Mouse (Mus musculus) ES-E14 (cell line): ENCODE data around the gene Pias4. TPM values are rescaled to one million over a fixed set of nuclear protein-coding genes. Genes with fewer than 3 reads are reported as not detected.
"Not testable (repeated sequence)": the region's sequence is repeated elsewhere in the genome, so short reads cannot be mapped to it uniquely, and the experiment has no call there.

Experiments used
- DNase-seq: peaks from one replicate; pipeline ENCODE4 v3.0.0-alpha.2; 2013; ENCODE audit warnings: low read depth, low spot score
- H3K27ac ChIP-seq: 2 replicates; pipeline ENCODE4 v1.5.1; 2012; ENCODE audit warnings: low read depth, mild to moderate bottlenecking, low read length, moderate library complexity, mixed read lengths; ENCODE audit not compliant: poor library complexity, insufficient read depth, severe bottlenecking
- H3K36me3 ChIP-seq: 2 replicates; pipeline ENCODE4 v1.6.1; 2012; ENCODE audit warnings: mild to moderate bottlenecking, low read length, moderate library complexity, mixed read lengths; ENCODE audit not compliant: control insufficient read depth, poor library complexity, insufficient read depth, severe bottlenecking
- H3K4me1 ChIP-seq, 2 experiments: fragments of 150-350 bp in 1 of 2; sonication (generic) in 1 of 2; 2 replicates each; pipeline ENCODE4 v1.6.1; 2012; ENCODE audit warnings: low read length in 2 of 2, mild to moderate bottlenecking in 1 of 2, mixed read lengths in 1 of 2; ENCODE audit not compliant: control insufficient read depth in 2 of 2, insufficient read depth in 2 of 2, poor library complexity in 1 of 2
- H3K4me3 ChIP-seq, 2 experiments: fragments of 150-350 bp in 1 of 2; sonication (generic) in 1 of 2; 2 replicates each; pipeline ENCODE4 v1.5.1; 2012; ENCODE audit warnings: low read length in 2 of 2, low read depth in 1 of 2, mild to moderate bottlenecking in 1 of 2, mixed read lengths in 1 of 2; ENCODE audit not compliant: insufficient read depth in 1 of 2, poor library complexity in 1 of 2, severe bottlenecking in 1 of 2
- H3K9ac ChIP-seq: 2 replicates; pipeline ENCODE4 v1.6.1; 2012; ENCODE audit warnings: low read depth, mild to moderate bottlenecking, low read length, mixed read lengths; ENCODE audit not compliant: poor library complexity, insufficient read depth, severe bottlenecking
- H3K9me3 ChIP-seq: fragments of 150-350 bp; sonication (generic); 2 replicates; pipeline ENCODE4 v1.6.1; 2012; ENCODE audit warnings: low read depth, mild to moderate bottlenecking, low read length; ENCODE audit not compliant: control insufficient read depth, insufficient read depth
- CHD2 ChIP-seq: IDR thresholded peaks from 2 replicates; pipeline ENCODE4 v1.6.1; 2014; ENCODE audit warnings: mild to moderate bottlenecking, low read depth, low read length, inconsistent platforms
- HCFC1 ChIP-seq: IDR thresholded peaks from 2 replicates; pipeline ENCODE4 v1.6.1; 2012; ENCODE audit warnings: low read length, inconsistent platforms, borderline replicate concordance; ENCODE audit not compliant: insufficient read depth
- MAFK ChIP-seq: IDR thresholded peaks from 2 replicates; pipeline ENCODE4 v1.6.1; 2014; ENCODE audit warnings: mild to moderate bottlenecking, low read depth, low read length, inconsistent platforms; ENCODE audit not compliant: insufficient read depth
- ZC3H11A ChIP-seq: IDR thresholded peaks from 2 replicates; pipeline ENCODE4 v1.6.1; 2012; ENCODE audit warnings: low read depth, mild to moderate bottlenecking, inconsistent platforms, low read length, borderline replicate concordance
- ZNF384 ChIP-seq: IDR thresholded peaks from 2 replicates; pipeline ENCODE4 v1.6.1; 2012; ENCODE audit warnings: low read depth, low read length, inconsistent platforms
- in situ Hi-C, 2 experiments: fragments of 600-800 bp; cut with MboI; formaldehyde crosslinking; loops; one replicate each; pipeline ENCODE4 v1.15.1; 2025; ENCODE audit warnings: low sequenced_read_pairs in 2 of 2, inconsistent platforms in 1 of 2; ENCODE audit not compliant: unreplicated experiment in 2 of 2
- total RNA-seq: library from RNA; depleted of rRNA; stranded (reverse); fragments of 300-350 nt; gene quantifications from 2 replicates; pipeline ENCODE4 v1.2.3, GENCODE M21; 2012

Gene Pias4
- total RNA-seq, 1 experiment: 37.8 TPM

DNA sequence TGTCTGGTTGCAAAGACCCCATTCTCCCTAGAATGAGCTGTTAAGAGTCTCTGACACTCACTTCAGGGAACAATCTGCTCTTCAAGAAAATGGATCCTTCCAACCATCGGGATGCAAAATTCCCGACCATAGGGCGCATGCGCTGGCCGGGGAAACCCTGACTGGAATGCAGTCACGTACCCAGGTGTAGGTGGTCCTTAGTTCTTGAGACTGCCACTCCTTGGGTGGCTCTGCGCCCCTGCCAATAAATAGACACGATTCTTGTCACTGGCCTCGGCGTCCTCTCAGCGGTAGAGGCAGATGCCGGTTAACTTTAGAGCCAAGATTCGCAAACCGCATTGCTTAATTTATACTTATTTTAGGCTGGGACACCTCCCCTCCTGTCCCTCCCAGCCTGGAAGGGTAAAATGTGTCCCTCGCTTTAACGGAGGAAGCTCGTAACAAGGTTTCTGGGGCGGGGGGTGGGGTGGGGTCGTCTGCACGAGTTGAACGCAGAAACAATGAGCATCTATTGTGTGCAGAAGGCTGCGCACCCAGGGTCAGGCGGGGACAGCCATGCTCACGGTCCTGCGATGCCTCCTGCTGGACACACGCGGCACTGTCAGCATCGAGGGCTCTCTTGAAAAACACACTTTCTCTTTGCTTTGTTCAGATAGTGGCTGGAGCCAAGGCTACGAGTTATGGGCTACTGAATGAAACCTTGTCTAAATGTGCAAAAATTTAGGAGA lies 7.1 kb upstream of the Pias4 start:
- Histone ChIP-seq H3K9ac (peak overlapping the region; percentile 72), H3K36me3 (peaks cover 31% of the 10 kb centered on the region), H3K4me1 (peaks cover under 1 to 8% of the 10 kb centered on the region in 2 experiments; a peak in 2 of 4 replicates), H3K9me3 (no peaks in the 10 kb centered on the region), H3K27ac (peak overlapping the region; percentile 87), H3K4me3 (peak overlapping the region; percentile 63 to 65)
- peak; percentile 83 for DNase-seq
- TF ChIP-seq ZC3H11A (no peak), HCFC1 (peak; percentile 14; the same call in 1 of the 2 replicates), MAFK (0 out of 2 replicates have a peak, but pooled peaks have one; percentile 7)
- in situ Hi-C loops: no loop called here

DNA sequence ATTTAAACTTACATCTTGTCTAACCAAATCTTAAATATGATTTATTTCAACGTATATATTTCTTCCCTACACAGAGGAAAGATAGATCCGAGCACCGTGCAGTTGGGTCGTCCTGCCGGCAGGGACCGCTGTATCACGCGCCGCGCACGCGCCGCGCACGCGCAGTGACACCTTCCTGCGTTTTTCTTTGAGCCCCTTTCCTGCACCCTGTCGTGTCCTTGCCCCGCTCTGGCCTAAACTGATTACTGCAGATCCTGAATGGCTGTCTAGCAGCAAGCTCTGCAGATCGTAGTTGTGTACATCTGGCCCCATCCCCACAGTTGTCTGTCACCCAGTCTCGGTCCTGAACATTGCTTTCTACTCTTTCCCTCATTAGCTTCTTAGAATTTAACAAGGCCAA lies 5.4 kb upstream of the Pias4 start:
- Histone ChIP-seq H3K36me3 (peaks cover 14% of the 10 kb centered on the region), H3K9ac (peak overlapping the region; percentile 49; the same call in 1 of the 2 replicates), H3K9me3 (no peaks in the 10 kb centered on the region), H3K27ac (peak overlapping the region; percentile 32; the same call in 1 of the 2 replicates), H3K4me3 (0 out of 4 replicates have a peak overlapping the region, but pooled peaks of 1 of the 2 experiments have one; percentile 11), H3K4me1 (peaks cover 4 to 6% of the 10 kb centered on the region in 2 experiments; a peak in 3 of 4 replicates)
- in situ Hi-C loops: no loop called here
- TF ChIP-seq ZNF384 (no peak), ZC3H11A (no peak), MAFK (no peak)
- DNase-seq: no peak

GRCm38 (mm10) chr10:81169411-81169900 lies 1.7 kb upstream of the Pias4 start:
- H3K36me3 ChIP-seq, H3K9ac ChIP-seq, H3K9me3 ChIP-seq, H3K4me1 ChIP-seq, in situ Hi-C loops, DNase-seq, H3K27ac ChIP-seq: not testable (repeated sequence)
- peak overlapping the region; percentile 13 to 37; a peak in 2 of 4 replicates for H3K4me3 ChIP-seq

DNA sequence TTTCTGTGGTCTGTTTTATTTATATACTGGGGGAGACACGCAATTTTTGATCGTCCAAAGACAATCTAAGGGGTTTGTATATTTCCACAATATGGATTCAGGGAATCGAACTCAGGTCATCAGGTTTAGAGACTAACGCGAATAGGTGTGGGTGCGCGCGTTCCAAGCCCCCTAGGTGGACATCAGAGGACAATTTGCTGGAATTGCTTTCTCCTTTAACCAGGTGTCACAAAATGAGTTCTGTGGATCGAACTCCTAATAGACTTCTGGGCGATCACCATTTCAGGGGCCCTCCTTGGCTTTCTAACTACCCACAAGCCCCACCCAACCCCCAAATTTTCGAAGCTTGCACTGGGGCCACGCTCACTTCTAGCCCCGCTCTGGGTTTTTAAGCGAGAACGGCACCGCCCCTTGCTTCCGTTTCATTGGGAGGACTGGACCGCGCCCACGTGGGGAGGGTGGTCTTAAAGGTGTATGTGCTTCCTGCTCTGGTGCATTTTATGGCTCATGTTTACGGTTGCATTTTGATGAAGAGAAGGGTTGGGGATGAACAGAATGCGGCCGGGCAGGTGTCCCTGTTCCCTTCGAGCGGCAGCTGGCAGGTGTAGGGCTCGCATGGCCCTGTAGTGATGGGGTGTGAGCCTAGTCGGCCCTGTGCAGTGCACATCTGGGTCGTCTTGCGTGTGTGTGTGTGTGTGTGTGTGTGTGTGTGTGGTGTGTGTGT lies 960 bp upstream of the Pias4 start:
- peaks cover 3% of the 10 kb centered on the region; the same call in 1 of the 2 replicates for H3K36me3 ChIP-seq
- peaks cover 5 to 7% of the 10 kb centered on the region in 2 experiments; a peak in 3 of 4 replicates for H3K4me1 ChIP-seq
- peak overlapping the region; percentile 37 for H3K27ac ChIP-seq
- in situ Hi-C loops: no loop called here
- peak overlapping the region; percentile 57 for H3K9ac ChIP-seq
- H3K4me3 ChIP-seq: peak overlapping the region; percentile 53 to 81
- H3K9me3 ChIP-seq: no peaks in the 10 kb centered on the region
- TF ChIP-seq HCFC1: no peak
- no peak for TF ChIP-seq ZC3H11A
- no peak for TF ChIP-seq ZNF384
- TF ChIP-seq CHD2: no peak
- TF ChIP-seq MAFK: no peak
- peak; percentile 77 for DNase-seq
